Mouse (Mus musculus) CD8-positive naive resting alpha-beta T cell, adult 2 months (primary cell): ENCODE measurements around the gene Pfn3.

Experiments used
- DNase-seq, 2 experiments: peaks; one replicate each; pipeline ENCODE4 v3.0.0; 2022; ENCODE audit warnings: low read depth in 2 of 2, low spot score in 2 of 2

Pfn3 gene

DNA sequence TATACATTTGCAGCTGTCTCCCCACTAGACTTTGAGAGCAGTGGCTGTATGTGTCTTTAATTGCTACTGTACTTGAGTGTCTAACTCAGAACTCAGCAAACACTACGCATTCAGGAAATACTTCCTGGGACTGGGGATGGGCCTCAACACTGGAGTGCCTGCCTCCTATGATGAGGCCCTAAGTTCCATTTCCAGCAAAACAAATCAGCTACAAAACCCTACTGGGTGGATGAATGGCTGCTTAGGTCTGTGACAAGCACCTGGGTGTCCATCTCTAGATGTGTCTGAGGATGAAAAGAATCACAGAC lies 15.0 kb downstream of the Pfn3 start:
- DNase-seq: no peak

- no peak for DNase-seq
These were observed 15.6 kb downstream of the Pfn3 start for GRCm38 (mm10) chr13:55399300-55400038.

DNA sequence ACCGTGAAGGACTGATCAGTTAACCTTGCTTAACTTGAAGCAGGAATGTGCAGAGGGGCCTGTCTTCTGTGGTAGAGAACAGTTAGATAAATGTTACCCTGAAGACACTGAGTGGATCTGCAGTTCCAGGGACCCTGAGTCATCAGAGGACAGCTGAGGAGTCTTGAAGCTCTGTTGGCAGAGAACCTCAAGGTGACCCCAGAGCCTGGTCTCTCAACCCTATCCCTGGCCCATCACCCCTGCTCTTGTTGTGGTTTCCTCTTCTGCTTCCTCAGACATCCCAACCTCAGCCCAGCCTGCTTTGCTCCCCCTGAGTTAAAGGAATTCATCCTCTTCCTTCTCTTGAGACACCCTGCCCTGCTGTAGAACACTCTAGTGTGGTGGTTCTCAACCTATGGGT lies 16.9 kb downstream of the Pfn3 start, which contains the start of gene Slc34a1:
Gene Slc34a1, plus strand, starts transcription at position 100 of the 400 bp plus-strand sequence.
- no peak for DNase-seq

DNA sequence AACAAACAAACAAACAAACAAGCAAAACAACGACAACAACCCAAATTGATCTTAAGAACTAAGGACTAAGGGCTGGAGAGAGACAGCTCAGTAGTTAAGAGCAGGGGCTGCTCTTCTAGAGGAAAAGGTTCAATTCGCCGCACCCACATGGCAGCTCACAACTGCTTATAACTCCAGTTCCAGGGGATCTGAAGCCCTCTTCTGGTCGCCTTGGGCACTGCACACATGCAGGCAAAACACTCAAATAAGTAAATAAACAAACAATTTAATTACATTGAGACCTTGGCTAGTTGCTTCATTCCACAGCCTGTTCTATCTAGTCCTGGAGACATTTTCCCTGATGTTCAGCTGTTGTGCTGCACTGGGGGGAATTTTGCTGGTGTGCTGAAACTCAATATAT lies 22.1 kb downstream of the Pfn3 start:
- DNase-seq: peak in 1 of 2 experiments; percentile 44

GRCm38 (mm10) chr13:55391626-55392029 lies 23.4 kb downstream of the Pfn3 start:
- no peak for DNase-seq

DNA sequence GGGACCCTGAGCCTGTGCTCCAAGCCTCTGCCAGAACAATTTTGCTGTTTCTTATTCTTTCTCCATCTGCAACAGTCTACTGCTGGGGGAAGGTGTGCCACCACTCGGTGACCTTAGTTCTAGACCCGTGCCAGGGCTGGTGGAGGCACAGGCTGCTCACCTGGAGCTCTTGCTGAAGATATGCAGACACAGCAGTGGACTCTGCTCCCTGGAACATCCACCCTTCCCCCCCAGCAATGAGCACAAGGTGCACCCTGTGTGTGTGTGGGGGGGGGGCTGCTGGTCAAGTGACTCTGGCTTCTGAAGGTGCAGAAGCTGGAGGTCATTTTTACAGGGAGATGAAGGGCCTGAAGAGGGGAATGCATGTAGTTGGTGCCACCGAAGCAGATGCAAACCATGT lies 24.4 kb downstream of the Pfn3 start:
- no peak for DNase-seq

DNA sequence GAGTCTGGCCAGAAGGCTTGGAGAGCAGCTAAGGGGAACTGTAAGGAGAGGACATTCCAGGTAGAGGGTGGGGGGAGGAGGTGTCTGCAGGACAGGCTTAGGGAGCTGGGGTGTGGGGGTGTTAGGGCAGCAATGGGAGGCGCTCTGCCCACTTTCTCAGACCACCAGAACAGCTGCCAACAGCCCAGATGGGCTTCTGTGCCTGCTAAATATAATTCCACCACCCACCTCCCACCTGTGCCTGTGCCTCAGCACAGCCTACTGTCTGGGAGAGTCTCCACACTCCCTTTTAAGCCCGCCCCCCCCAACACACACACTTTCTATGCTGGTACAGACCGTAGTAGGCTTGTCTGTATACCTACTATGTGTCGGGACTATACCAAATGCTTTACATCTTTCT lies 33.2 kb downstream of the Pfn3 start:
- no peak for DNase-seq

DNA sequence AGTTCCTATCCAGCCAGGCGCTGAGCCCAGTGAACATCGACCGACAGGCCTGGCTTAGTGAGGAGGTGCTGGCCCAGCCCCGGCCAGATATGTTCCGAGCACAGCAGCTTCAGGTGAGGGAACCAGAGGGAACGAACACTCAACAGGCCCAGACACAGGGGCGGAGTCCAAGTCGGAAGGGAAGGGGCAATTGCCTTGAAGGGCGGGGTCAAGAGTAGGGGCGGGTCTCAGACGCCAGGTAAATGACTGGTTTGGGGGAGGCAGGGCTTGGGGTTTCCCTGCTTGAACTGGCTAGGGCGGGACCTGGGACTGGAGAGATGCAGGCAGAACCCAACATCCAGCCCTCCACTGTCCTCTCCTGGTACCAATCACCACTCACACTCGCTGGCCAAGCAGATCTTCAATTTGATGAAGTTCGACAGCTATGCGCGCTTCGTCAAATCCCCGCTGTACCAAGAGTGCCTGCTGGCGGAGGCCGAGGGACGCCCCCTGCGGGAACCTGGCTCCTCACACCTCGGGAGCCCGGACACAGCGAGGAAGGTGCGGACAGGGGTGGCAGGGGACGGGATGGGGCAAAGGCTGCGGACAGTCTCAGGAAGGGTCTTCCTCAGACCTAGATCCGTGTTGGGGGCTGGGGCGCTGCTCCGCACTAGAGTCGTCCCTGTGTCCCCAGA lies 36.0 kb downstream of the Pfn3 start:
- DNase-seq: no peak

DNA sequence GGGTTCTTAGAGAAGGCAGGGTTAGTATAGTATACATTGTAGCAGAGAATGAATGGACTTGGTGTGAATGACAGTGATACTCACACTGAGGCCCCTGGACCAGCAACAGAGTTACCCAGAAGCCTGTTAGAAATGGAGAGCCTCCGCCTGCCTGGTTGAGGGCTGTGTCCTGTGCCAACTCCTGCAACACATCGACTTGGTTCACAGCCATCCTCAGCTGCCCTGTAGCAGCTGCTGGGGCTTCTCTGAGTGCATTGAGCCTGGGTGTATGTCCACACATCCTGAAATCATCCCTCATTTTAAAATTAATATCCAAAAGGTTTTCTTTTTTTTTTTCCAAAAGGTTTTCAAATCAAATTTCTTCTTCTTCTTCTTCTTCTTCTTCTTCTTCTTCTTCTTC lies 39.2 kb downstream of the Pfn3 start:
- DNase-seq: no peak

DNA sequence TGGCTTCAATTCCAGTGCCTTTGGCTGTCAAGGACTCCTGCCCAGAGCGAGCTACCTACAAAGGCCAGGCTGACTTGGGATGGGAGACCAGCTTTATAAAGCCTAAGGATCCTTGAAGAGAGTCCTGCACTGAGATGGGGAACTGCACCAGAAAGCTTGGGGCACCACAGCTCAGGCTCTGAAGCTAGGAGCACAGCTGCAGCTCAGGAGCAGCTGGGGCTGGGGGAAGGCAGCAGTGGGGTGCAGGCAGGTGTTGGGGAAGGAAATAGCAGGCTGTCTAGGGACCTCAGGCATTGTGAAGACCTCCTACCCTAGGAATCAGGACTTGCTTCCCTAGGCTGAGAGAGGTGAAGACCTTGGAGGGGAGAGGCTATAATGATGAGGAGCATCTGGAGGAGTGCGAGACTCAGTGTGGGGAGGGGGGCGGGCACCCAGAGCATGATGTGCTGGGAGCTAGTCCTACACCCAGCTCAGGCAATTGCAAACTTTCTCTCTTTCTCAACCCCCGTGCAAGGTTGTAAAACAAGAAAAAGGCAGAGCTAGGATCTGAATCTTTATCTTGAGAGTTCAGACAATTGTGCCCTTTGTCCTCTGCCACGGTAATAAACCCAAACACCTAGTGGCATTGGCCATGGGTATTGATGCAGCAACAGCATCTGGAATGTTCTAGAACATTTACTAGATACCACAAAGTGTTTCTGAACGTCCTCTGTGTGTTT lies 40.7 kb downstream of the Pfn3 start:
- DNase-seq: no peak

GRCm38 (mm10) chr13:55371740-55372139 lies 43.3 kb downstream of the Pfn3 start:
- DNase-seq: no peak

GRCm38 (mm10) chr13:55371007-55371681 lies 43.9 kb downstream of the Pfn3 start:
- no peak for DNase-seq

GRCm38 (mm10) chr13:55370234-55370633 lies 44.8 kb downstream of the Pfn3 start:
- no peak for DNase-seq

- peak; percentile 66 to 72 for DNase-seq
These were observed 45.4 kb downstream of the Pfn3 start, which contains the start of gene Rgs14 for GRCm38 (mm10) chr13:55369531-55370114. Gene Rgs14, plus strand, starts transcription at chr13:55369732.

GRCm38 (mm10) chr13:55368401-55368800 lies 46.6 kb downstream of the Pfn3 start:
- DNase-seq: no peak
